Mouse (Mus musculus) urinary bladder, postnatal 25 days (tissue): ENCODE measurements around the gene Ccdc169.

Experiments used
- DNase-seq: peaks from one replicate; pipeline ENCODE4 v3.0.0; 2022; ENCODE audit warnings: low spot score

Ccdc169 gene

GRCm38 (mm10) chr3:55122336-55122870 lies 14.7 kb upstream of the Ccdc169 start:
- DNase-seq: no peak

GRCm38 (mm10) chr3:55123064-55123463 lies 14.1 kb upstream of the Ccdc169 start:
- DNase-seq: no peak

- no peak for DNase-seq
Measured at GRCm38 (mm10) chr3:55129181-55129692, 7.9 kb upstream of the Ccdc169 start.

- no peak for DNase-seq
Measured at GRCm38 (mm10) chr3:55131576-55132233, 5.4 kb upstream of the Ccdc169 start.

GRCm38 (mm10) chr3:55139837-55140236 lies 2.7 kb downstream of the Ccdc169 start:
- no peak for DNase-seq

- no peak for DNase-seq
Measured at GRCm38 (mm10) chr3:55141401-55141800, 4.3 kb downstream of the Ccdc169 start.

GRCm38 (mm10) chr3:55144916-55145315 lies 7.8 kb downstream of the Ccdc169 start:
- DNase-seq: no peak

GRCm38 (mm10) chr3:55146441-55146840 lies 9.3 kb downstream of the Ccdc169 start:
- no peak for DNase-seq

GRCm38 (mm10) chr3:55147156-55147555 lies 10.0 kb downstream of the Ccdc169 start:
- no peak for DNase-seq

- DNase-seq: no peak
Measured at GRCm38 (mm10) chr3:55148091-55148490, 11.0 kb downstream of the Ccdc169 start.

GRCm38 (mm10) chr3:55151656-55152433 lies 14.7 kb downstream of the Ccdc169 start:
- peak; percentile 37 for DNase-seq

- DNase-seq: no peak
Measured at GRCm38 (mm10) chr3:55152673-55153334, 15.7 kb downstream of the Ccdc169 start.

- DNase-seq: no peak
Measured at GRCm38 (mm10) chr3:55154163-55154562, 17.0 kb downstream of the Ccdc169 start.

- no peak for DNase-seq
Measured at GRCm38 (mm10) chr3:55157413-55157812, 20.3 kb downstream of the Ccdc169 start.

GRCm38 (mm10) chr3:55161144-55161543 lies 24.0 kb downstream of the Ccdc169 start:
- no peak for DNase-seq

GRCm38 (mm10) chr3:55163510-55163909 lies 26.4 kb downstream of the Ccdc169 start:
- no peak for DNase-seq

GRCm38 (mm10) chr3:55172478-55172877 lies 35.3 kb downstream of the Ccdc169 start:
- no peak for DNase-seq

- no peak for DNase-seq
Measured at GRCm38 (mm10) chr3:55177271-55177670, 40.1 kb downstream of the Ccdc169 start.

GRCm38 (mm10) chr3:55181766-55182165 lies 44.6 kb downstream of the Ccdc169 start, which contains the start of gene Sohlh2:
TSS of gene Sohlh2 (plus strand) at chr3:55182028.
- no peak for DNase-seq

- DNase-seq: no peak
Measured at GRCm38 (mm10) chr3:55191668-55192067, 54.5 kb downstream of the Ccdc169 start.

GRCm38 (mm10) chr3:55193351-55193750 lies 56.2 kb downstream of the Ccdc169 start:
- no peak for DNase-seq

- DNase-seq: no peak
Measured at GRCm38 (mm10) chr3:55194792-55195191, 57.7 kb downstream of the Ccdc169 start.
